Mouse (Mus musculus): Measurements from ENCODE around the gene Zfp551.

Gene Zfp551

GRCm38 (mm10) chr7:12422245-12422849 lies at the start of gene Zfp551:
Gene Zfp551 (minus strand): TSS chr7:12422751.
- DNase-seq (ENCODE audit: low read depth, low spot score): peak; percentile 14

- no peak for DNase-seq (ENCODE audit: low read depth, low spot score)
Observed at GRCm38 (mm10) chr7:12422855-12423254, 304 bp upstream of the Zfp551 start.

GRCm38 (mm10) chr7:12421741-12422140 lies 810 bp downstream of the Zfp551 start:
- no peak for DNase-seq (ENCODE audit: low read depth, low spot score)

GRCm38 (mm10) chr7:12369173-12369572 lies 53.4 kb downstream of the Zfp551 start, which contains the start of gene Vmn1r84:
Gene Vmn1r84 (minus strand): TSS chr7:12369273.
- DNase-seq (ENCODE audit: low read depth, low spot score): no peak

Measured in brain, embryonic 18.5 days (tissue).